ENCODE assay signal across 8 mouse cellular contexts in the genomic region with DNA sequence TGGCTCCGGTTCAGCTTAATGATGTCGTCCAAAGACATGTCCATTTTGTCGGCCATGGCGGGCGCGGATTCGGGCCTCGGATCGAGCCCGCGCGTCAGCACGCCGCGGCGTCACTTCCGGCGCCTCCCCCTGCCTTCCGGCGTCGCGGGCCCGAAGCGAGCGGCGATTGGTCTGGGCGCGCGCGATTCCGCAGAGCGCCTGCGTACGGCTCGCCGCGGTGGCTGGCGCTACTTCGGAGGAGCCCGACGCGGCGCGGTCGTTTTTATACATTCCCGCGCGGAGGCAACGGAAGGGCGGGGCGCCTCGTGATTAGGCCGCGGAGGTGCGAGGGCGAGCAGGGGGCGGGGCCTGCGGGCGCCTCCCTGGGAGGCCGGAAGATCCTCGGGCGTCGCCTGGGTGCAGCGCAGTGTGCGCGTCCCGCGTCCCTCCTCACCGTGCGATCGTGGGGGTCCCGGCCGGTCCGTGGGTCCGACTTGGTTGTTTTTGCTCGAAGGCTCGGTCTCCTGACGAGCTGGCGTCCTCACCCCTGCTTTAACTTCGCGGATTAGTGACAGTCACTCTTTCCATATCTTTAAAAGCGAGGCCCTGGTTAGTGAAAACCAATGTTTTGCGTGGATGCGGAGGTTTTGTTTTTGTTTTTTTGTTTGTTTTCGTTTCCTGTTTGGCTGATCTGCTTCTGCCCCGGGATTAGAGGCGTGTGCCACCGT. TPM values are rescaled to one million over a fixed set of nuclear protein-coding genes. Genes with fewer than 3 reads are reported as not detected.
DNase-seq lines count a peak whose midpoint lies in the region; ATAC-seq and TF ChIP-seq lines count a peak whose summit lies in the region.

A gene (minus strand): TSS at position 83 of the 707 bp plus-strand sequence.
A gene (plus strand): TSS at position 139 of the 707 bp plus-strand sequence.

- peak; percentile 82 to 88 for DNase-seq in gastrocnemius, adult 8-10 months (ENCODE audit: low spot score in 2 of 2)
- peak; percentile 70 for DNase-seq in hindlimb bud, embryonic 11.5 days (ENCODE audit: extremely low spot score, low read depth, low spot score)
- DNase-seq in left cerebral cortex, adult 8-10 months (ENCODE audit: low spot score in 2 of 2): peak; percentile 83 to 89
- peak; percentile 96 for DNase-seq in right cerebral cortex, postnatal 10 days (ENCODE audit: low spot score in 2 of 2)
- peak; percentile 94 for DNase-seq in urinary bladder, postnatal 25 days (ENCODE audit: low spot score)

- peaks cover 3% of the 10 kb centered on the region; the same call in 1 of the 2 replicates for H3K4me1 ChIP-seq in cortical plate, adult 2 months (ENCODE audit: control insufficient read depth, insufficient read depth, low read length)
- peaks cover 66% of the 10 kb centered on the region for H3K4me1 ChIP-seq in megakaryocyte, embryonic 14.5 days

- peak; percentile 86 for ATAC-seq in activated CD4-positive, CD25-positive, alpha-beta regulatory T cell, adult 4 months

- peak within 1 kb of the TSS; percentile 57 for H3K4me3 ChIP-seq in cortical plate, adult 2 months (ENCODE audit: insufficient read depth, low read length)
- H3K4me3 ChIP-seq in megakaryocyte, embryonic 14.5 days (replicated peaks): peak within 1 kb of the TSS; percentile 96

- peak; percentile 49; the same call in 1 of the 2 replicates for TF ChIP-seq POLR2A in cortical plate, adult 2 months (IDR thresholded peaks at IDR 0.05; ENCODE audit: extremely low read depth, insufficient read depth, low read length)

- no peaks in the 10 kb centered on the region for H3K9me3 ChIP-seq in megakaryocyte, embryonic 14.5 days

- TF ChIP-seq CTCF in cortical plate, adult 2 months (IDR thresholded peaks at IDR 0.05; ENCODE audit: extremely low read depth, insufficient read depth, low read length): no peak

- H3K27ac ChIP-seq in cortical plate, adult 2 months (ENCODE audit: insufficient read depth, low read length): no peak within 1 kb of the TSS

- H3K27me3 ChIP-seq in megakaryocyte, embryonic 14.5 days (replicated peaks): no peaks in the 10 kb centered on the region

- H3K36me3 ChIP-seq in megakaryocyte, embryonic 14.5 days (replicated peaks; ENCODE audit: low read length): peaks cover 64% of the 10 kb centered on the region

RNA-seq across cellular contexts. Expression of the first gene that starts in this region (rescaled TPM):
- 10 to 100 TPM; 18.9 to 51.6 TPM for polyA plus RNA-seq in activated CD4-positive, CD25-positive, alpha-beta regulatory T cell, adult 4 months (2017; shearing (Covaris generic))
- 42.1 and 46.9 TPM in 2 replicates for polyA plus RNA-seq in cortical plate, adult 2 months (2012; rRNA removed)
- total RNA-seq in gastrocnemius, adult 8-10 months (2022): 10 to 100 TPM; 20.1 to 40.8 (median 35.8) TPM
- 10 to 100 TPM; 47.7 to 64.6 (median 51.9) TPM for total RNA-seq in left cerebral cortex, adult 8-10 months (2022)
- polyA plus RNA-seq in megakaryocyte, embryonic 14.5 days (2012; ENCODE audit: insufficient read depth, low replicate concordance): 25.9 and 253 TPM in 2 replicates

RNA-seq across cellular contexts. Expression of the second gene that starts in this region (rescaled TPM):
- 100 to 1,000 TPM; 112 to 117 TPM for polyA plus RNA-seq in activated CD4-positive, CD25-positive, alpha-beta regulatory T cell, adult 4 months (2017; shearing (Covaris generic))
- polyA plus RNA-seq in cortical plate, adult 2 months (2012; rRNA removed): 148 and 161 TPM in 2 replicates
- 10 to 100 TPM; 42.5 to 54.1 (median 49.7) TPM for total RNA-seq in gastrocnemius, adult 8-10 months (2022)
- 100 to 1,000 TPM in 2 of 4 experiments, 10 to 100 TPM in 2; 98.1 to 101 (median 99.4) TPM for total RNA-seq in left cerebral cortex, adult 8-10 months (2022)
- polyA plus RNA-seq in megakaryocyte, embryonic 14.5 days (2012; ENCODE audit: insufficient read depth, low replicate concordance): 247 and 315 TPM in 2 replicates
